Mouse (Mus musculus): Measurements from ENCODE around the gene Cldn34c4. TPM values are rescaled to one million over a fixed set of nuclear protein-coding genes. Genes with fewer than 3 reads are reported as not detected.

Gene Cldn34c4
- not detected in 2 replicates for total RNA-seq (2014; fragmentation: Nextera tagmentation)
- not detected in 2 replicates for total RNA-seq (2017)

DNA sequence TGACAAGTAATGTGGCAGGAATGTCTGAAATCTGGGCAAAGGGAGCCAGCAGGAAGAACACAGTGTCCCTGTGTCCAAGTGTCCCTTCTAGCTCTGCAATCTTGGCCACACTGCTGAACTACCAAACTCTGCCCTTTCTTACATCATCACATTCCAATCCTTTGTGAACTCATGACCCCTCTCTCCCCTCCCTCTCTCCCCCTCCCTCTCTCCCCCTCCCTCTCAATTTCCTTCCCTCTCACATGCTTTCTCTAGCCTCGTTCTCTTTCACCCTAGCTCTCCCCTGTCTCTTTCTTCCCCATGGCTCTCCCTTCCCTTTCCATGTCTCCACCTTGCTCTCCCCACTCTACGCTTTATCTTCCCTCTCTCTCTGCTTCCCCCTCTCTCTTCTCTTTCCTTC, at the start of gene Cldn34c4:
TSS of gene Cldn34c4 (minus strand) at position 101 of the 400 bp plus-strand sequence.
- no peak for ATAC-seq (replicated peaks; ENCODE audit: poor library complexity, severe bottlenecking)

DNA sequence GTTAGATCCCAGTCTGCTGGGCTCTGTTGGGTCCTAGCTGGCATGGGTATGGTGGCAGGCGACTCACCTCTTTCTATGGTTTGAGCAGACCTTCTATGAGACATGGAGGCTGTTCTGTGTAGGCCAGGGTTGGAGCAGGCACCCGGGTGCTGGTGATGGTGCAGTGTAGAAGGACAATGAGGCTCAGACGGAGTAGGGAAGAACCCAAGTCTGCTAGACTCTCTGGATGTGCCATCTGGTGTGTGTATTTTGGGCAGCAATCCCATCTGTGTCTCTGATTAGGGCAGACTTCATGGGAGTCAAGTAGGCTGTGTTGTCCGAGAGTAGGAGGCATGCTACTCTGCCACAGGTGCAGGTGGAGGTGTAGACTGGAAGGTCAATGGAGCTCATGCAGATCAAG, 10.7 kb upstream of the Cldn34c4 start:
- no peak for ATAC-seq (replicated peaks; ENCODE audit: poor library complexity, severe bottlenecking)

Data from granulocyte monocyte progenitor cell, adult 5-6 weeks (primary cell).